Mouse (Mus musculus): ENCODE results near the gene Fam167b. TPM values are rescaled to one million over a fixed set of nuclear protein-coding genes. Genes with fewer than 3 reads are reported as not detected.
"Not testable (repeated sequence)": the region's sequence is repeated elsewhere in the genome, so short reads cannot be mapped to it uniquely, and the experiment has no call there.

Gene Fam167b
- total and polyA plus RNA-seq, 2 experiments, result 11.8 to 20.3 TPM

- Histone ChIP-seq H3K79me2 (ENCODE audit: control insufficient read depth, insufficient read depth, low read length) (no peaks in the 10 kb centered on the region), H3K27me3 (ENCODE audit: control insufficient read depth, insufficient read depth, low read length) (no peaks in the 10 kb centered on the region), H3K4me3 (ENCODE audit: insufficient read depth, low read depth, low read length) (peak overlapping the region; percentile 56), H3K4me1 (ENCODE audit: control insufficient read depth, insufficient read depth, low read length) (peaks cover 7% of the 10 kb centered on the region), H3K27ac (replicated peaks; ENCODE audit: insufficient read depth, low read depth, low read length) (peak overlapping the region; percentile 46; the same call in 1 of the 2 replicates), H3K36me3 (ENCODE audit: control insufficient read depth, insufficient read depth, low read length) (no peaks in the 10 kb centered on the region), H3K9ac (ENCODE audit: low read depth, low read length) (peak overlapping the region; percentile 64)
- DNase-seq (ENCODE audit: extremely low read depth, low read depth, low spot score), result peak; percentile 64
- 7% methylated on average over 33 of the region's 33 CpGs for WGBS
- TF ChIP-seq CTCF (IDR thresholded peaks at IDR 0.05; ENCODE audit: low read depth, low read length) (no peak), POLR2A (IDR thresholded peaks at IDR 0.05; ENCODE audit: extremely low read depth, insufficient read depth, low read length) (peak; percentile 60; the same call in 1 of the 2 replicates)
These were observed 21.7 kb downstream of the Fam167b start for GRCm38 (mm10) chr4:129556532-129557223.

- WGBS, result 2% methylated on average over 24 of the region's 24 CpGs
- Histone ChIP-seq H3K9ac (ENCODE audit: low read depth, low read length) (peak overlapping the region; percentile 33; the same call in 1 of the 2 replicates), H3K4me1 (ENCODE audit: control insufficient read depth, insufficient read depth, low read length) (peaks cover 7% of the 10 kb centered on the region), H3K27me3 (ENCODE audit: control insufficient read depth, insufficient read depth, low read length) (no peaks in the 10 kb centered on the region), H3K36me3 (ENCODE audit: control insufficient read depth, insufficient read depth, low read length) (no peaks in the 10 kb centered on the region), H3K79me2 (ENCODE audit: control insufficient read depth, insufficient read depth, low read length) (no peaks in the 10 kb centered on the region), H3K4me3 (ENCODE audit: insufficient read depth, low read depth, low read length) (peak overlapping the region; percentile 56), H3K27ac (replicated peaks; ENCODE audit: insufficient read depth, low read depth, low read length) (no peak overlapping the region)
- TF ChIP-seq POLR2A (IDR thresholded peaks at IDR 0.05; ENCODE audit: extremely low read depth, insufficient read depth, low read length) (no peak), CTCF (IDR thresholded peaks at IDR 0.05; ENCODE audit: low read depth, low read length) (no peak)
- peak; percentile 19 for DNase-seq (ENCODE audit: extremely low read depth, low read depth, low spot score)
These were observed 22.4 kb downstream of the Fam167b start for GRCm38 (mm10) chr4:129555862-129556531.

GRCm38 (mm10) chr4:129555421-129555861 lies 22.9 kb downstream of the Fam167b start:
- WGBS, result 8% methylated on average over 16 of the region's 16 CpGs
- Histone ChIP-seq H3K9ac (ENCODE audit: low read depth, low read length) (peak overlapping the region; percentile 35), H3K79me2 (ENCODE audit: control insufficient read depth, insufficient read depth, low read length) (no peaks in the 10 kb centered on the region), H3K27me3 (ENCODE audit: control insufficient read depth, insufficient read depth, low read length) (no peaks in the 10 kb centered on the region), H3K36me3 (ENCODE audit: control insufficient read depth, insufficient read depth, low read length) (no peaks in the 10 kb centered on the region), H3K27ac (replicated peaks; ENCODE audit: insufficient read depth, low read depth, low read length) (no peak overlapping the region), H3K4me3 (ENCODE audit: insufficient read depth, low read depth, low read length) (peak overlapping the region; percentile 38; the same call in 1 of the 2 replicates), H3K4me1 (ENCODE audit: control insufficient read depth, insufficient read depth, low read length) (peaks cover 7% of the 10 kb centered on the region)
- TF ChIP-seq POLR2A (IDR thresholded peaks at IDR 0.05; ENCODE audit: extremely low read depth, insufficient read depth, low read length), result no peak
- TF ChIP-seq CTCF (IDR thresholded peaks at IDR 0.05; ENCODE audit: low read depth, low read length), result peak; percentile 76
- no peak for DNase-seq (ENCODE audit: extremely low read depth, low read depth, low spot score)

GRCm38 (mm10) chr4:129554512-129554911 lies 23.8 kb downstream of the Fam167b start:
- not testable (repeated sequence) for H3K9ac ChIP-seq (ENCODE audit: low read depth, low read length); DNase-seq (ENCODE audit: extremely low read depth, low read depth, low spot score); H3K4me3 ChIP-seq (ENCODE audit: insufficient read depth, low read depth, low read length); H3K27me3 ChIP-seq (ENCODE audit: control insufficient read depth, insufficient read depth, low read length); H3K79me2 ChIP-seq (ENCODE audit: control insufficient read depth, insufficient read depth, low read length); H3K4me1 ChIP-seq (ENCODE audit: control insufficient read depth, insufficient read depth, low read length); H3K27ac ChIP-seq (replicated peaks; ENCODE audit: insufficient read depth, low read depth, low read length); H3K36me3 ChIP-seq (ENCODE audit: control insufficient read depth, insufficient read depth, low read length)
- 69% methylated on average over 4 of the region's 6 CpGs for WGBS

- H3K36me3 ChIP-seq (ENCODE audit: control insufficient read depth, insufficient read depth, low read length), result no peaks in the 10 kb centered on the region
- TF ChIP-seq POLR2A (IDR thresholded peaks at IDR 0.05; ENCODE audit: extremely low read depth, insufficient read depth, low read length) (no peak), CTCF (IDR thresholded peaks at IDR 0.05; ENCODE audit: low read depth, low read length) (no peak)
These were observed 28.1 kb downstream of the Fam167b start for GRCm38 (mm10) chr4:129550295-129550694.

GRCm38 (mm10) chr4:129549306-129549705 lies 29.0 kb downstream of the Fam167b start:
- 93% methylated on average over 2 of the region's 2 CpGs for WGBS
- Histone ChIP-seq H3K36me3 (ENCODE audit: control insufficient read depth, insufficient read depth, low read length) (no peaks in the 10 kb centered on the region), H3K27ac (replicated peaks; ENCODE audit: insufficient read depth, low read depth, low read length) (no peak overlapping the region), H3K9ac (ENCODE audit: low read depth, low read length) (no peak overlapping the region), H3K4me3 (ENCODE audit: insufficient read depth, low read depth, low read length) (no peak overlapping the region), H3K27me3 (ENCODE audit: control insufficient read depth, insufficient read depth, low read length) (no peaks in the 10 kb centered on the region), H3K79me2 (ENCODE audit: control insufficient read depth, insufficient read depth, low read length) (no peaks in the 10 kb centered on the region), H3K4me1 (ENCODE audit: control insufficient read depth, insufficient read depth, low read length) (no peaks in the 10 kb centered on the region)
- TF ChIP-seq POLR2A (IDR thresholded peaks at IDR 0.05; ENCODE audit: extremely low read depth, insufficient read depth, low read length), result no peak
- TF ChIP-seq CTCF (IDR thresholded peaks at IDR 0.05; ENCODE audit: low read depth, low read length), result no peak; the same call in 1 of the 2 replicates
- DNase-seq (ENCODE audit: extremely low read depth, low read depth, low spot score), result no peak

More at GRCm38 (mm10) chr4:129550295-129550694, 28.1 kb downstream of the Fam167b start:
- Histone ChIP-seq H3K27me3 (ENCODE audit: control insufficient read depth, insufficient read depth, low read length) (no peaks in the 10 kb centered on the region), H3K27ac (replicated peaks; ENCODE audit: insufficient read depth, low read depth, low read length) (no peak overlapping the region), H3K79me2 (ENCODE audit: control insufficient read depth, insufficient read depth, low read length) (no peaks in the 10 kb centered on the region), H3K9ac (ENCODE audit: low read depth, low read length) (no peak overlapping the region), H3K4me1 (ENCODE audit: control insufficient read depth, insufficient read depth, low read length) (no peaks in the 10 kb centered on the region), H3K4me3 (ENCODE audit: insufficient read depth, low read depth, low read length) (no peak overlapping the region)
- DNase-seq (ENCODE audit: extremely low read depth, low read depth, low spot score), result no peak
- 85% methylated on average over 1 of the region's 1 CpGs for WGBS

- H3K27ac ChIP-seq (replicated peaks; ENCODE audit: insufficient read depth, low read depth, low read length); DNase-seq (ENCODE audit: extremely low read depth, low read depth, low spot score); H3K79me2 ChIP-seq (ENCODE audit: control insufficient read depth, insufficient read depth, low read length); H3K36me3 ChIP-seq (ENCODE audit: control insufficient read depth, insufficient read depth, low read length); H3K27me3 ChIP-seq (ENCODE audit: control insufficient read depth, insufficient read depth, low read length); H3K9ac ChIP-seq (ENCODE audit: low read depth, low read length); H3K4me1 ChIP-seq (ENCODE audit: control insufficient read depth, insufficient read depth, low read length); H3K4me3 ChIP-seq (ENCODE audit: insufficient read depth, low read depth, low read length): not testable (repeated sequence)
- WGBS, result 80% methylated on average over 4 of the region's 4 CpGs
These were observed 30.7 kb downstream of the Fam167b start for GRCm38 (mm10) chr4:129547631-129548030.
